In the genomic region with DNA sequence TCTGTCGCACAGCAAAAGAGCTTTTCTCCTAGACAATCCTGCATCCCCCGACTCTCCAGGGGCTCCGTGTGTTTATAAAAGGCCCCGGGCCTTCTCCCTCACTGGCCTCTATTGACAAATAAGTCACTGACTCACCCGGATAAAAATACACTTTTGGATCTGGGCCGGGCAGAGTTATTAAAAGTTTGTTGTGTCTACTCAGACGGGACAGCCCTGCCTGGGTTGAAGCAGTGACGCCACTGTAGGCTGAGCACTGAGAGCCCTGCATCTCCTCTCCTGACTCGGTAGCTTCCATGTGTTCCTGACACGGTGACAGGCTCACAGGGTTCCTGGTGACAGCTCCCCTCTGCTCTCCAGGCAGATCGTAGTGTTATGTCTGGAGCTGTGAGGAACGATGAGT, we compare ENCODE assay signal across 15 mouse cellular contexts. TPM values are rescaled to one million over a fixed set of nuclear protein-coding genes. Genes with fewer than 3 reads are reported as not detected.
A peak's percentile ranks its signal among the peaks of the same experiment; 100 is the strongest.
DNase-seq lines count a peak whose midpoint lies in the region; ATAC-seq and TF ChIP-seq lines count a peak whose summit lies in the region.
"Had no signal": no experiment of that assay in that cellular context is flagged by ENCODE, and none has a peak within 500 bp of the region (broad histone marks: within the 10 kb centered on the region; RNA-seq: fewer than 3 reads in every experiment).

No protein-coding gene starts in this region.

- no peaks in the 10 kb centered on the region for H3K36me3 ChIP-seq in kidney, adult 2 months (ENCODE audit: control insufficient read depth, insufficient read depth, low read length)
- H3K36me3 ChIP-seq in kidney, embryonic 14.5 days (ENCODE audit: control insufficient read depth, insufficient read depth, low read length) = no peaks in the 10 kb centered on the region
- H3K36me3 ChIP-seq in heart, embryonic 16.5 days (ENCODE audit: control insufficient read depth, insufficient read depth) = no peaks in the 10 kb centered on the region
- H3K36me3 ChIP-seq: embryonic facial prominence, embryonic 15.5 days had no signal

- no peak for TF ChIP-seq CTCF in kidney, adult 2 months (conservative IDR thresholded peaks at IDR 0.05; ENCODE audit: insufficient read depth, insufficient read length, low read depth, low read length)

- ATAC-seq in kidney, embryonic 14.5 days (ENCODE audit: low FRiP score, low TSS enrichment) = no peak
- ATAC-seq in heart, embryonic 16.5 days (replicated peaks; ENCODE audit: extremely low read depth, insufficient read depth, low FRiP score) = peak; percentile 28; the same call in 1 of the 2 replicates
- ATAC-seq: hindbrain, postnatal 0 days; liver, postnatal 0 days had no signal

- 59% methylated on average over 12 of the region's 12 CpGs for WGBS in kidney, adult 2 months
- WGBS in kidney, embryonic 14.5 days = 55% methylated on average over 12 of the region's 12 CpGs
- 20% methylated on average over 12 of the region's 12 CpGs for WGBS in heart, embryonic 16.5 days

- H3K9ac ChIP-seq in kidney, embryonic 14.5 days (ENCODE audit: low read depth, low read length) = no peak overlapping the region
- H3K9ac ChIP-seq in heart, embryonic 16.5 days (ENCODE audit: low read length) = no peak overlapping the region
- H3K9ac ChIP-seq: embryonic facial prominence, embryonic 15.5 days; liver, postnatal 0 days had no signal

- no peak overlapping the region for H3K27ac ChIP-seq in kidney, adult 2 months (ENCODE audit: insufficient read depth, low read depth, low read length)
- H3K27ac ChIP-seq in kidney, embryonic 14.5 days (ENCODE audit: low read depth, low read length) = no peak overlapping the region
- no peak overlapping the region for H3K27ac ChIP-seq in heart, embryonic 16.5 days (ENCODE audit: low read length)
- H3K27ac ChIP-seq: embryonic facial prominence, embryonic 15.5 days; hindbrain, postnatal 0 days had no signal

- H3K4me3 ChIP-seq in kidney, adult 2 months (ENCODE audit: insufficient read depth, low read depth, low read length) = no peak overlapping the region
- H3K4me3 ChIP-seq in kidney, embryonic 14.5 days (ENCODE audit: low read length) = no peak overlapping the region
- H3K4me3 ChIP-seq in heart, embryonic 16.5 days (ENCODE audit: low read length) = no peak overlapping the region
- H3K4me3 ChIP-seq: embryonic facial prominence, embryonic 15.5 days had no signal

- DNase-seq in kidney, adult 2 months = peak; percentile 52
- peak; percentile 53 for DNase-seq in fibroblast of lung, adult 2 months (ENCODE audit: low read depth)
- peak; percentile 43 for DNase-seq in lung, postnatal 25 days (ENCODE audit: low spot score)
- DNase-seq in layer of hippocampus, adult 11-12 months (ENCODE audit: low spot score) = no peak
- no peak for DNase-seq in right cerebral cortex, postnatal 14 days
- DNase-seq in yolk sac, embryonic 10.5 days (ENCODE audit: low spot score) = no peak
- DNase-seq: cerebellum, postnatal 25 days; layer of hippocampus, adult 9-11 months; liver, postnatal 0 days had no signal

- no peaks in the 10 kb centered on the region for H3K4me1 ChIP-seq in kidney, adult 2 months (ENCODE audit: control insufficient read depth, insufficient read depth, low read length)
- H3K4me1 ChIP-seq in kidney, embryonic 14.5 days (ENCODE audit: control insufficient read depth, insufficient read depth, low read length) = peaks cover 5% of the 10 kb centered on the region; the same call in 1 of the 2 replicates
- H3K4me1 ChIP-seq in heart, embryonic 16.5 days (ENCODE audit: control insufficient read depth, insufficient read depth, low read length) = peaks cover 8% of the 10 kb centered on the region

- no peak overlapping the region for H3K4me2 ChIP-seq in kidney, embryonic 14.5 days (replicated peaks; ENCODE audit: low read depth, low read length)
- H3K4me2 ChIP-seq in heart, embryonic 16.5 days (ENCODE audit: low read depth, low read length) = 0 out of 2 replicates have a peak overlapping the region, but pooled peaks have one; percentile 7
- H3K4me2 ChIP-seq: embryonic facial prominence, embryonic 15.5 days had no signal

- no peak for TF ChIP-seq POLR2A in kidney, adult 2 months (IDR thresholded peaks at IDR 0.05; ENCODE audit: low read depth, low read length)

- H3K27me3 ChIP-seq in kidney, adult 2 months (replicated peaks; ENCODE audit: control insufficient read depth, insufficient read depth, low read length) = no peaks in the 10 kb centered on the region
- no peaks in the 10 kb centered on the region for H3K27me3 ChIP-seq in kidney, embryonic 14.5 days (ENCODE audit: control insufficient read depth, insufficient read depth, low read length)
- peaks cover 3% of the 10 kb centered on the region for H3K27me3 ChIP-seq in heart, embryonic 16.5 days (ENCODE audit: control insufficient read depth, insufficient read depth, low read length)

- H3K9me3 ChIP-seq in kidney, embryonic 14.5 days (ENCODE audit: control insufficient read depth, low read length) = no peaks in the 10 kb centered on the region
- no peaks in the 10 kb centered on the region for H3K9me3 ChIP-seq in heart, embryonic 16.5 days (replicated peaks; ENCODE audit: control insufficient read depth, low read length)
- H3K9me3 ChIP-seq: embryonic facial prominence, embryonic 15.5 days had no signal

RNA-seq across cellular contexts. Expression of gene Foxl1, which starts 24.7 kb away (rescaled TPM):
- polyA plus RNA-seq in kidney, adult 2 months (2012; rRNA removed) = 0.75 and 1.2 TPM in 2 replicates
- 6.6 and 7.1 TPM in 2 replicates for polyA plus RNA-seq in kidney, embryonic 14.5 days (2014; fragmentation: Nextera tagmentation; extraction: Ambion mirVana)
- 0.49 and 0.62 TPM in 2 replicates for polyA plus RNA-seq in heart, embryonic 16.5 days (2015; fragmentation: Nextera tagmentation; extraction: Ambion mirVana)
- polyA plus RNA-seq: limb, embryonic 11.5 days; liver, postnatal 0 days; testis, adult 2 months had no signal

RNA-seq across cellular contexts. Expression of gene Foxc2, which starts 36.4 kb away (rescaled TPM):
- 5.8 and 7.4 TPM in 2 replicates for polyA plus RNA-seq in kidney, adult 2 months (2012; rRNA removed)
- polyA plus RNA-seq in kidney, embryonic 14.5 days (2014; fragmentation: Nextera tagmentation; extraction: Ambion mirVana) = 48.3 and 52.3 TPM in 2 replicates
- polyA plus RNA-seq in heart, embryonic 16.5 days (2015; fragmentation: Nextera tagmentation; extraction: Ambion mirVana) = 3.5 and 4.4 TPM in 2 replicates

RNA-seq across cellular contexts. Expression of gene Mthfsd, which starts 44.2 kb away (rescaled TPM):
- 44.3 and 51.4 TPM in 2 replicates for polyA plus RNA-seq in kidney, adult 2 months (2012; rRNA removed)
- polyA plus RNA-seq in kidney, embryonic 14.5 days (2014; fragmentation: Nextera tagmentation; extraction: Ambion mirVana) = 67.0 and 72.8 TPM in 2 replicates
- 32.1 and 32.3 TPM in 2 replicates for polyA plus RNA-seq in heart, embryonic 16.5 days (2015; fragmentation: Nextera tagmentation; extraction: Ambion mirVana)

Comparison
In these comparisons a context has a peak if more than half of its experiments do, and no peak if none do; other contexts are left out.
1. DNase-seq: peak in kidney, adult 2 months (single experiment), fibroblast of lung, adult 2 months (single experiment) and lung, postnatal 25 days (single experiment); none in layer of hippocampus, adult 11-12 months (single experiment), right cerebral cortex, postnatal 14 days (single experiment) and yolk sac, embryonic 10.5 days (single experiment).